Mouse (Mus musculus) neural tube, embryonic 10.5 days (tissue): ENCODE measurements at regions not wholly inside any gene's neighbourhood (a gene's known extent, or its start where the extent isn't known, plus 50 kb on each side); places are given as distances from the start of the nearest gene placed in this dataset.
A peak's percentile ranks its signal among the peaks of the same experiment; 100 is the strongest.

Experiments used
- DNase-seq: peaks from one replicate; pipeline ENCODE4 v3.0.0-alpha.2; 2017; ENCODE audit warnings: low spot score; ENCODE audit errors: extremely low spot score

DNA sequence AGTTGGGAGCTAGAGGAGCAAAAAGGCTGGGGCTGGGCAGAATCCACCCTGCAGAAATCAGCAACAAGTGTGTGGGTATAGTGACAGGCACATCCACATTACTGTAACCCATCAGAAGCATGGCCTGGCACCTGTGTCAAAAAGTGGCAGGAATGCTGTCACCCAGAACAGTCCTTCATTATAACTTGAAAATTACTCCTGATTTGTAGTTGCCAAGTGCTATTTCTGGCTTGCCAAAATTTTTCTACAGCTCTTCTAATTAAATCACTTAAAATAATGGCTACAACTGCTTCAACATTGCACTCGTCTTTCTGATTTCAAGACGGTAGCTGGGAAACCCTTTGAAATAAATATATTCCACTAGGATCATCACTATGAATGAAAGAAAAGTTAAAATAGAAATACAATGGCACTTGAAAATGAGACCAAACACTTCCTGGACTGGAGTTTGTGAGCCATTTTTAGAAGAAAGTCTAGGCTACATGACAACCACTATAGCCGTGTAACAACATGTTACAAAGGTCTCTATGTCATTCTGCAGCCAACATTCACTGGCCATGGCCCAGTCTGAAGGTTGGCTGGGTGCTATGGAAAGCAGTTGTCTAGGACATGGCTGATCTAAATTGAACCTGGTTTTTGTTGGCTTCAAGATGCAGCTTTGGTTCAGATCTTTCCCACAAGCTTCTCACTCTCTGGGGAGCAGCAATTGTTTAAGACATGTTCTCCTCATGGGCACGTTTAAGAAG lies 190.6 kb upstream of the Tapt1 start:
- DNase-seq = no peak

GRCm38 (mm10) chr5:44414441-44414840 lies 188.0 kb upstream of the Tapt1 start:
- no peak for DNase-seq

DNA sequence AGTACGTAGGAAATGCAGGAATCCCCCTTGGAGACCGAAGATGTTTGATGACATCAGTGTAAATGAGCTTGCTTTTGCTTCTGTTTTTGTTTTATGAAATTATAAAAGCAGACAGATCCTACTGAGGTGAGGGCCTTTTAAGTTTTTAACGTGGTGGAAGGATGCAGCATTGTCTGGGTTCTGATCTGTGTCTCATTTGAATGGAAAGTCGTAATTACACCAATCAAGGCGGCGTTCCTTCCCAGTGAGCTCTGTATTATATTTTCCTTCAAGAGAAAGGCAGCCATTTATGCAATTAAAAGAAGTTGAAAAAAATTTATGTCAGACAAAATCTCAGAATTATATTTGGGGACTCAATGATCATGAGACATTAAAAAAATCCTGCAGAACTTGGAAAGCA lies 176.9 kb upstream of the Tapt1 start:
- no peak for DNase-seq

DNA sequence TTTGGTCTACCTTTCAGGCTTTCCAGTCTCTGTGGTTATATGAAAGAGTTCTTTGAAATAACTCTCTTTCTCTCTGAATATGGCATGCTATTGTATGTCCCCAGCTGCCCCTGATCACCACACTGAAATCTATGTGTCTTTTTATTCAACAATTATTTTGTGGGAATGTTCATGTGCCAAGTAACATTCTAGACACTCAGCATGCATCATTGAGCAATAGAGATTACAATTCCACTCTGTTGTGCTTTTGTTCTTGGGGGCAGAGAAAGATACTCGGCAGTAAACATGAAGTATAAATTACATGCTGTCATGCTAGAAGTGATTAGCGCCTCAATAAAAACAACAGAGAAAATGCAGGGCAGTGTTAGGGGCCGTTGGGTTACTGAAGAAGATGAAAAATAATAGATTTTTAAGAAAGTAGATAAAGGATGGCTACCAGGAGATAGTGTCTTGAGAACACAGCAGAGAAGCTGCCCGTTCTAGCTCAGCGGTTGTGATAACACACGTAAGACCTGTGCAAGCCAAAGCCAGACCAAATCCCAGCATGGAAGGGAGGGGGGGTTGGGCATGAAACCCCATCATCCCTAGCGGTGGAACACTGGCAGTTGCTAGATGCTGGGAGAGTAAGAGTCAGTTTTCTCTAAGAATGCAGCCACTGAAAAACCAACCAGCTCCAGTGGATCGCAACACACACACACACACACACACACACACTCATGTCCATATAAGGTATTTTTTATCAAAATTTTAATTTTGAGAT lies 174.3 kb upstream of the Tapt1 start:
- no peak for DNase-seq

- no peak for DNase-seq
These were observed 160.9 kb upstream of the Tapt1 start for GRCm38 (mm10) chr5:44387237-44387810.

- peak; percentile 15 for DNase-seq
These were observed 159.8 kb upstream of the Tapt1 start for GRCm38 (mm10) chr5:44386176-44386575.

GRCm38 (mm10) chr5:44383049-44383448 lies 156.6 kb upstream of the Tapt1 start:
- no peak for DNase-seq

DNA sequence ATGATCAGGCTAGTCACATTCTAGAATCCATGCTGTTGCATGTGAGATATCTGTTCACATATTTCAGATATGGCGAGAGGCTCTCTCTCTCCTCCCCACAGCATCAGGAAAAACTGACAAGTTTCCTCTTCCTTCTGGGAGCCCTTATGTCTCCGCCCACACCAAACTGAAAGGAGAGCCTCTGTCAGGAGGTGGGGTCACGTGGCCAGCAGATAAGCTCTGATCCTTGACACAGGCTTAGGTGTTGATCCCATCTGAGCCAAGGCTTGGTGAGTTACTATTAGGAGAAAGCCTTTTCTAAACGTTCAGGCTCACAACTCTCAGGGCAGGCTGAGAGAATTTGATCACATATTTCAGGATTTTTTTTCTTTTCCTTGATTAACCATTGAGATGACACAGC lies 143.6 kb upstream of the Tapt1 start:
- DNase-seq = no peak

DNA sequence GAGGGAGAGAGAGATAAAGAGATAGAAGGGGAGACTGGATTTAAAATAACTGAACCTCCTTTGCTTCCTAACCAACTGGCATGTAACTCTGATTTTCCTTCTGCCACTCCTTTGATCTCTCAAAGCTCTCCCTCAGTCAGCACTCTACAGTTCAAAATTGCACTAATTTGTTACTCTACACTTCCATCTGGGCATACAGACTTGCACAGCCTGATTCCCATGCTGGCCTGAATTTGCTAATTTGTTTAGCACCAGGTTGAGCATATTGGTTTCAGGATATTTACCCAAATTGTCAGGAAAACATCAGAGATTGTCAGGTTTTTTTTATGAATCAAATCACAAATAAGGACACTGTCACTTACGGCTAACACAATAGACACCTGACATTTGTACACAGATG lies 125.9 kb upstream of the Tapt1 start:
- no peak for DNase-seq

- DNase-seq = no peak
These were observed 115.1 kb upstream of the Tapt1 start for GRCm38 (mm10) chr5:44341457-44342014.

GRCm38 (mm10) chr5:44338662-44339061 lies 112.2 kb upstream of the Tapt1 start:
- DNase-seq = no peak

GRCm38 (mm10) chr5:44335756-44336155 lies 109.3 kb upstream of the Tapt1 start:
- DNase-seq = no peak

DNA sequence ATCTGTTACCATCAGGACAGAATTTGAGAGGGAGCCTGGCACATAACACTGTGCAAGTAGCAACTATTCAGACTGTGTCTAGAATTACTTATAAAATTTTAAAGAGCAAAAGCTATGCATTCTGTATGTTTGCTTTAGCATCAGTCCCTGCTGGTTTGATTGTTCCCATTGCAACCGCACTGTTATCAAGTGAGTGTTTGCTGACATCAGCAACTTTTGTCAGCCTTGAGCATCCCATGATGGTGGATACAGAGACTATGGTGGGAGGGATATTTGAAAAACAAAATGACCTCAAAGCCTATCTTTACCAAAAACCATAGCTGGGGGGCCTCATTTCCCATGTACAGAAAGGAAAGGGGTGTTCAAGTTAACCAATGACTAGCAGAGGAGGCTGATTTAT lies 93.2 kb upstream of the Tapt1 start:
- DNase-seq = no peak

DNA sequence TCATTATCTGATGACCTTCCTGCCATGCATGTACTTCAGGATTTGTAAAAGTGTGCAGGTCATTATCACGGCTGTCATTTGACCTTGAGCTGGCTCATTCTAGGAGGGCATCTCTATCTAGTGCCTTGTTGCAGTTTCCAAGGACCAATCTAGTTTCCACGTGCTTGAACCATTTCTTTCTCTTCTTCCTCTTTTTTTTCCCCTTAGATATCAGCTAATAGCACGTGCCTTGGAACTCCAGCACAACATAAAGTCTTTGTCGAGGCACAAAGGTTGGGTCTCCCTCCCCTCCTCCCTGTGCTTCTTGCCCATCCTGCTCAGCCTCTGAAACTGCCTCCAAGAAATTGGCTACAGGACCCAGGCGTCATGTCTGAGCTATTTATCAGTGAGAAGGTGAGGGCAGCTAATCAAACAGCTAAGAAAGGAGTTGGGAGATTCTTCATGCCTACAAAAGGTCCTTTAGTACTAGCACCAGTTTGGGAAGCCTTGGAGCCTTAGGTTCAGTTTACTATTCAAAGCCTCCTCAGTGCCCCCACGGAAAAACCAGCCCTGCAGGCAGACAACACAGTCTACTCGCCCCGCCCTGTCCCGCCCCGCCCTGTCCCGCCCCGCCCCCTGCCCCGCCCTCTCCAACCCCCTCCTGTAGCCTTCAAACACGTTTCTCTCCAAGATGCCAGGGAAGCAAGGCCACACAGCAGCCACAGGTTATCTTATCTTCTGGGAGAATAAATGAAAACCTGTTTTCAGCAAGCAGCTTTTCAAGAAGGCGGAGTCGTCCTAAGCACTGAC lies 80.5 kb upstream of the Tapt1 start:
- no peak for DNase-seq

DNA sequence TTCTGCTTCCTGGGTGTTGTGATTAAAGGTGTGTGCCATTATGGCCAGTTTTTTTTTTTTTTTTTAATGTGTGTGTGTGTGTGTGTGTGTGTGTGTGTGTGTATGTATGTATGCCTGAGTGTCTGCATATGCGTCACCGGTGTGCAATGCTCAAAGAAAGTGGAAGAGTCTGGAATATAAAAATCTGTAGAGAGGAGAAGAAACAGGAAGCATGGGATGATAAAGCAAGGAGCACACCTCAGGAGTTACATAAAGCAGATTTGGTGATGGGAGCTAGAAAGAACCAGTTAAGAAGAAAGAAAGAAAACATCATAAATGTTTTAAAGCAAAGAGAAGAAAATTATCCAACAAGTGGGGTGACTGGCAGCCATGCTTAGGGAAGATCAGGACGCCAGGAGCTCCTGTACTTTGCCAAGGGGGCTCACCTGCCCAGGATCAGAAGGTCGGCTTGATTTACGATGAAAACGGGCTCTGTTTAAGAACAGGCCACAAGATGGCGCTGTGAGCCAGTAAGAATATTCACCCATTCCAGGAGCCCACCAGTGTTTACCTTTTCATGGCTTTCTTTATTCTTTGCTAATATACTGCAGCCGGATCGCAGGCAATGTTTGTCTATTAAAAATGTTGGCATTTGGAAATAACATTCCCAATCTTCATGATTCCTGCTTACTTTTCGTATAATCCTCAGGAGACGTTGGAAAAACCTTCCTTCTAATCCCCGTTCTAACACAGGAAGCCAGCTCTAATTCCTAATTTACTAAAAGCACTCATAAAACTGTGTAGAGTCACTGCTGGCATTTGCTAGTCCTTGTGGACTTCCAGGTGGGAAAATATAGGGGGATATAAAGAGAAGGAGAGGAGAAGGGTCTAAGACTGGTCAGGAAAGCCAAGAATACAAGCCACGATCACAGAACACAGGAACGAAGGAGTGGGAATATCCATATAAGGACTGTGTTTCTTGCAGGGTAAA lies 77.7 kb upstream of the Tapt1 start:
- DNase-seq = peak; percentile 75

DNA sequence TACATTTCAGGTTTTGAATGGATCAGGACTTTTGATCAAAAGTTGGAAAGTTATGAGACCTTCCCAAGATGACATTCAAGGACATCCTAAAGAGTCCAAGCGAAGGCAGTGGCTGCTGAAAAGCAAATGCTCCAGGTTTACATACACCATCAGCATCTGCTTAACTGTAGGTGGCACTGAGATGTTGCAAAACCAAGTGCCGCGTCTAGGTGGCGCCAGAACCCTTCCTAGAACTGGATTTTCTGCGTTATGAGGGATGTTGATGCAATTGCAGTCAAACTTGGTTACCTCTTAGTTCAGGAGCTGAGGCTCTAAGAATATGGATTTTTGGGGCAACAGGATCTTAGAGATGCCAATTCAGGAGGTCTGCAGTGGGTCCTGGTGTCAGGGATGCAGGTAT lies 58.0 kb upstream of the Tapt1 start:
- peak; percentile 84 for DNase-seq
